Mouse (Mus musculus) retina, adult 2 months (tissue): ENCODE results near the gene Icam2.
"Not testable (repeated sequence)": the region's sequence is repeated elsewhere in the genome, so short reads cannot be mapped to it uniquely, and the experiment has no call there.

ENCODE experiments used
- DNase-seq: peaks from one replicate; pipeline ENCODE4 v3.0.0-alpha.2; 2012; ENCODE audit warnings: low read depth, low spot score

The Icam2 gene

GRCm38 (mm10) chr11:106387791-106388216 is at the start of gene Icam2:
Gene Icam2 (minus strand): TSS chr11:106388075.
- DNase-seq: no peak

- DNase-seq: no peak
Measured at GRCm38 (mm10) chr11:106437543-106437942, 49.7 kb upstream of the Icam2 start.

- DNase-seq: no peak
Measured at GRCm38 (mm10) chr11:106437039-106437438, 49.2 kb upstream of the Icam2 start.

GRCm38 (mm10) chr11:106430392-106430791 is 42.5 kb upstream of the Icam2 start:
- DNase-seq: no peak

- DNase-seq: no peak
Measured at GRCm38 (mm10) chr11:106429689-106430088, 41.8 kb upstream of the Icam2 start.

- no peak for DNase-seq
Measured at GRCm38 (mm10) chr11:106428556-106428955, 40.7 kb upstream of the Icam2 start.

GRCm38 (mm10) chr11:106428106-106428505 is 40.2 kb upstream of the Icam2 start:
- DNase-seq: no peak

GRCm38 (mm10) chr11:106426447-106426846 is 38.6 kb upstream of the Icam2 start:
- DNase-seq: no peak

GRCm38 (mm10) chr11:106425201-106425600 is 37.3 kb upstream of the Icam2 start:
- DNase-seq: no peak

- no peak for DNase-seq
Measured at GRCm38 (mm10) chr11:106419262-106420102, 31.6 kb upstream of the Icam2 start.

GRCm38 (mm10) chr11:106418622-106419196 is 30.8 kb upstream of the Icam2 start:
- peak; percentile 81 for DNase-seq

GRCm38 (mm10) chr11:106417860-106418259 is 30.0 kb upstream of the Icam2 start:
- no peak for DNase-seq

GRCm38 (mm10) chr11:106416331-106416730 is 28.5 kb upstream of the Icam2 start:
- DNase-seq: no peak

- DNase-seq: no peak
Measured at GRCm38 (mm10) chr11:106412641-106413360, 24.9 kb upstream of the Icam2 start.

- no peak for DNase-seq
Measured at GRCm38 (mm10) chr11:106411157-106411556, 23.3 kb upstream of the Icam2 start.

GRCm38 (mm10) chr11:106410507-106410906 is 22.6 kb upstream of the Icam2 start:
- no peak for DNase-seq

GRCm38 (mm10) chr11:106410011-106410410 is 22.1 kb upstream of the Icam2 start:
- no peak for DNase-seq

GRCm38 (mm10) chr11:106398481-106398880 is 10.6 kb upstream of the Icam2 start:
- no peak for DNase-seq

- DNase-seq: no peak
Measured at GRCm38 (mm10) chr11:106397656-106398055, 9.8 kb upstream of the Icam2 start.

- DNase-seq: not testable (repeated sequence)
Measured at GRCm38 (mm10) chr11:106394055-106394454, 6.2 kb upstream of the Icam2 start.

GRCm38 (mm10) chr11:106393331-106393616 is 5.4 kb upstream of the Icam2 start:
- no peak for DNase-seq

GRCm38 (mm10) chr11:106392597-106393330 is 4.9 kb upstream of the Icam2 start:
- no peak for DNase-seq
